Mouse (Mus musculus): ENCODE measurements at regions not wholly inside any gene's neighbourhood (a gene's known extent, or its start where the extent isn't known, plus 50 kb on each side); places are given as distances from the start of the nearest gene placed in this dataset.
A peak's percentile ranks its signal among the peaks of the same experiment; 100 is the strongest.

GRCm38 (mm10) chr3:121618561-121618960, 52.0 kb upstream of the 4930432M17Rik start:
- DNase-seq = no peak

GRCm38 (mm10) chr3:121618161-121618560, 52.4 kb upstream of the 4930432M17Rik start:
- DNase-seq = no peak

- DNase-seq = no peak
Measured at GRCm38 (mm10) chr3:121617351-121617750, 53.2 kb upstream of the 4930432M17Rik start.

- DNase-seq = no peak
Measured at GRCm38 (mm10) chr3:121616075-121616474, 54.5 kb upstream of the 4930432M17Rik start.

- no peak for DNase-seq
Measured at GRCm38 (mm10) chr3:121614741-121615140, 55.8 kb upstream of the 4930432M17Rik start.

GRCm38 (mm10) chr3:121613224-121613623, 57.3 kb upstream of the 4930432M17Rik start:
- DNase-seq = no peak

- no peak for DNase-seq
Measured at GRCm38 (mm10) chr3:121609845-121610244, 60.7 kb upstream of the 4930432M17Rik start.

GRCm38 (mm10) chr3:121609090-121609489, 61.5 kb upstream of the 4930432M17Rik start:
- no peak for DNase-seq

- no peak for DNase-seq
Measured at GRCm38 (mm10) chr3:121604737-121605136, 65.8 kb upstream of the 4930432M17Rik start.

GRCm38 (mm10) chr3:121604081-121604480, 66.5 kb upstream of the 4930432M17Rik start:
- DNase-seq = peak; percentile 71 to 75

- no peak for DNase-seq
Measured at GRCm38 (mm10) chr3:121602826-121603370, 67.7 kb upstream of the 4930432M17Rik start.

- DNase-seq = peak in 1 of 2 experiments; percentile 31
Measured at GRCm38 (mm10) chr3:121602082-121602561, 68.4 kb upstream of the 4930432M17Rik start.

GRCm38 (mm10) chr3:121600841-121601240, 68.6 kb upstream of the Slc44a3 start:
- DNase-seq = no peak

GRCm38 (mm10) chr3:121600388-121600787, 68.2 kb upstream of the Slc44a3 start:
- no peak for DNase-seq

GRCm38 (mm10) chr3:121597988-121598387, 65.8 kb upstream of the Slc44a3 start:
- no peak for DNase-seq

GRCm38 (mm10) chr3:121597203-121597602, 65.0 kb upstream of the Slc44a3 start:
- DNase-seq = no peak

GRCm38 (mm10) chr3:121594580-121594979, 62.4 kb upstream of the Slc44a3 start:
- DNase-seq = no peak

GRCm38 (mm10) chr3:121593598-121594117, 61.5 kb upstream of the Slc44a3 start:
- no peak for DNase-seq

GRCm38 (mm10) chr3:121593143-121593542, 60.9 kb upstream of the Slc44a3 start:
- DNase-seq = no peak

GRCm38 (mm10) chr3:121589494-121589885, 57.3 kb upstream of the Slc44a3 start:
- no peak for DNase-seq

- DNase-seq = no peak
Measured at GRCm38 (mm10) chr3:121588737-121589493, 56.7 kb upstream of the Slc44a3 start.

GRCm38 (mm10) chr3:121585306-121585705, 53.1 kb upstream of the Slc44a3 start:
- DNase-seq = no peak

- DNase-seq = peak; percentile 71 to 78
Measured at GRCm38 (mm10) chr3:121584736-121585151, 52.5 kb upstream of the Slc44a3 start.

All from adrenal gland, postnatal 36 days (tissue).